Mouse (Mus musculus): ENCODE measurements around the gene Emilin2.

DNA sequence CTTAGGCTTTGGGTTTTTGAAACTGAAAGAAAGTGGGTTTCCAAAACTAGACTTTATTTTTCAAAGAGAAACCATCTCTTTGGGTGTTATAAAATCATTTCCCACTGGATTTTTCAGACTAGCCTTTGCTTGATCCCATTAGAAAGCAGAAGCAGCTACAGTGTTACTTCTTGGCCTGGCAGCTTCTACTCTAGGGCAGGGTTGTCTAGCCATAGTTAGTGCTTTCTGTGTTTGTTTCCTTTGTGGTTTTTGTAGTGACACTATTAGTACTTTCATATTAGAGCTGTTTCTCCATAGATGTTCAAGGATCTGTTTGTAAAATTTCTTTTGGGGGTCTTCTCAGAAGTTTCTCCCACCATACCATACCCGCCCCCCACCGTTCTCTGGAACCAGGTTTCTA, 95.5 kb downstream of the Emilin2 start:
- TF ChIP-seq CTCF (IDR thresholded peaks at IDR 0.05; ENCODE audit: control insufficient read depth, insufficient read depth, insufficient replicate concordance, low read depth, low read length), result no peak
- TF ChIP-seq POLR2A (IDR thresholded peaks at IDR 0.05; ENCODE audit: control insufficient read depth, low read depth, low read length), result no peak

All from testis, adult 2 months (tissue).